Mouse (Mus musculus) G1E (cell line): ENCODE data around the gene Ccdc51.

Source experiments
- CTCF ChIP-seq: IDR thresholded peaks from 2 replicates; pipeline ENCODE4 v1.5.1; 2012; ENCODE audit warnings: low read depth, low read length, inconsistent platforms, mixed read lengths
- GATA1 ChIP-seq: IDR thresholded peaks from 2 replicates; pipeline ENCODE4 v1.6.1; 2012; ENCODE audit warnings: borderline replicate concordance, low read length, inconsistent platforms, mixed read lengths
- GATA2 ChIP-seq: IDR thresholded peaks from 2 replicates; pipeline ENCODE4 v1.6.1; 2012; ENCODE audit warnings: low read depth, low read length, inconsistent platforms, borderline replicate concordance
- POLR2AphosphoS5 ChIP-seq: IDR thresholded peaks from 2 replicates; pipeline ENCODE4 v1.6.1; 2012; ENCODE audit warnings: low read depth, low read length, inconsistent platforms; ENCODE audit not compliant: insufficient replicate concordance
- TAL1 ChIP-seq: conservative IDR thresholded peaks from 2 replicates; pipeline ENCODE4 v1.6.1; 2012; ENCODE audit warnings: low read depth, low read length, inconsistent platforms, mixed read lengths

DNA sequence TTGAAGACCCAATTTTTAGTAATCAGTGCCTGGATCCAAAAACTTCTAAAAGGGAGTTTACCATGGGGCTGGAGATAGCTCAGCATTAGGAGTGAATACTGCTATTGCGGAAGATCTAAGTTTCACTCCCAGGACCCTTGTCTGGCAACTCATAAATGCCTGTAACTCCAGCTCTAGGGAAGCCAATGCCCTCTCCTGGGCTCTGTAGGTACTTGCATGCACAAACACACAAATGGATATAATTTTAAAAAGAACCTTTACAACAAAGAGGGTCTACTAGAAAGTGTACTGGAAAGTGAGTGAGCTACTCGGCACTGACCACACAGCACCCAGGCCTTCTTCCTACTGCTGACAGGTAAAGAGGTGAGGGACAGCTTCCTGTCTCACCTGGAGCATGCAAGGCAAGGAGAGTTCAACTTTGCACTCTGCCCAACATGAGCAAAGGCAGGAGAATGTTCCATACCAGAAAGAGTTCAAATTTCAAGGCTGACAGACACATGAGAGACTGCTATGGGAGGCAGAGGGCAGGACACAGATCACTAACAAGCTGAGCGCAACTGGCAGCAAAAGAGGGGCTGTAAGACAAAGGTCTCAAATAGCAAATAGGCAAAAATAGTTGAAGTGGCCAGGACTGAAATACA, 14.1 kb upstream of the Ccdc51 start:
- TF ChIP-seq CTCF = no peak
- no peak for TF ChIP-seq GATA1
- no peak for TF ChIP-seq TAL1
- TF ChIP-seq POLR2AphosphoS5 = no peak
- TF ChIP-seq GATA2 = no peak
